Mouse (Mus musculus) C2C12 (cell line): Measurements from ENCODE around the gene Efna2. TPM values are rescaled to one million over a fixed set of nuclear protein-coding genes. Genes with fewer than 3 reads are reported as not detected.

Source experiments
- H3K27me3 ChIP-seq: one replicate; pipeline ENCODE4 v1.6.1; 2011; ENCODE audit not compliant: control insufficient read depth, insufficient read depth, insufficient read length
- H3K36me3 ChIP-seq: one replicate; pipeline ENCODE4 v1.6.1; 2011; ENCODE audit not compliant: control insufficient read depth, insufficient read depth
- H3K4me3 ChIP-seq: one replicate; pipeline ENCODE4 v1.5.1; 2011; ENCODE audit warnings: mild to moderate bottlenecking, control low read depth; ENCODE audit not compliant: poor library complexity, insufficient read depth, severe bottlenecking
- H3K79me2 ChIP-seq: one replicate; pipeline ENCODE4 v1.6.1; 2011; ENCODE audit not compliant: control insufficient read depth, insufficient read depth
- H3K79me3 ChIP-seq: one replicate; pipeline ENCODE4 v1.6.1; 2011; ENCODE audit warnings: low read depth, control low read depth
- H3ac ChIP-seq: one replicate; pipeline ENCODE3; 2011; ENCODE audit warnings: low read depth; ENCODE audit not compliant: control insufficient read depth, insufficient read length
- CEBPB ChIP-seq: IDR thresholded peaks from one replicate; pipeline ENCODE4 v1.6.1; 2011; ENCODE audit warnings: low read depth, mild to moderate bottlenecking, control low read depth, moderate library complexity
- CTCF ChIP-seq: IDR thresholded peaks from one replicate; pipeline ENCODE4 v1.5.1; 2011; ENCODE audit not compliant: control insufficient read depth, insufficient read depth, insufficient read length
- FOSL1 ChIP-seq: IDR thresholded peaks from one replicate; pipeline ENCODE4 v1.8.0; 2011; ENCODE audit warnings: mild to moderate bottlenecking, low read length; ENCODE audit not compliant: poor library complexity, insufficient read depth, severe bottlenecking
- MAX ChIP-seq: IDR thresholded peaks from one replicate; pipeline ENCODE4 v1.6.1; 2011; ENCODE audit warnings: mild to moderate bottlenecking, control low read depth
- MYOD1 ChIP-seq: IDR thresholded peaks from one replicate; pipeline ENCODE4 v1.6.1; 2011; ENCODE audit warnings: low read depth; ENCODE audit not compliant: control insufficient read depth, insufficient read length
- MYOG ChIP-seq: IDR thresholded peaks from one replicate; pipeline ENCODE4 v1.6.1; 2011; ENCODE audit not compliant: control insufficient read depth, insufficient read length; ENCODE audit errors: extremely low read depth
- USF1 ChIP-seq: IDR thresholded peaks from one replicate; pipeline ENCODE4 v1.6.1; 2011; ENCODE audit warnings: low read depth, mild to moderate bottlenecking, control low read depth, moderate library complexity
- polyA plus RNA-seq: library from polyadenylated mRNA; unstranded; fragments of >200 nt; fragmentation: generic; extraction: Trizol; gene quantifications from one replicate; pipeline ENCODE4 v1.2.1, GENCODE M21; 2012; ENCODE audit warnings: missing spikeins

Efna2 gene
- polyA plus RNA-seq, 1 experiment, result 3.2 TPM

DNA sequence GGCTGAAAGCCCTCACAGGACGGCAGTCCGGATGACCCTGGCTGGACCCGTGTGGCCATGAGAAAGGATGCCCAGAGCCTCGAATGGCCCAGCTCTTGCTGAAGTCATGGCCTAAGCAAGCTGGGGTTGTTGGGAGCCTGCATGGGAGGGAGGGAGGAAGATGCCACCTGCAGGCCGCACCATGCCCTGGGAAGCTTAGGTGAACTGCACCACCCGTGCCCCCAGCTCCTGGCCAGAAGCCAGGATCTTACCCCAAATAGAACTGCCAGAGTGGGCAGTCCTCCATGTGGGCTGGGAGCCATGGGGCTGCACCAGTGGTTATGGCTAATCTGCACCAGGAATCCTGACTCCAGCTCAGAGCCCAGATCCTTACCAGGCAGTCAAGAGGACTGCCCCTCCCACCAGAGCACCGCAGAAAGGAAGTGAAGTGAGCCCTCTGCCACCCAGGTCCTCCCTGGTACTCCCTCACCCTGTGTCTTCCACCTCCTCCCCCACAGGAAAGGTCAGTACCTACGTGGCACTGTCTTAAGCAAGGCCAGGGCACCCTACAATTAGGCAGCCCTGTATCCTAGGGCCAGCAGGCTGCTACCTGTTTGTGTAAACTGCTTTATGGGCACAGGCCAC is 45.9 kb upstream of the Efna2 start:
- no peaks in the 10 kb centered on the region for H3K79me2 ChIP-seq
- H3K79me3 ChIP-seq, result no peaks in the 10 kb centered on the region
- peaks cover 34% of the 10 kb centered on the region for H3K36me3 ChIP-seq
- H3K27me3 ChIP-seq, result no peaks in the 10 kb centered on the region
- no peak for TF ChIP-seq CTCF
- TF ChIP-seq MYOD1, result no peak
- no peak for TF ChIP-seq MAX
- TF ChIP-seq CEBPB, result no peak
- TF ChIP-seq USF1, result no peak
- no peak for TF ChIP-seq MYOG
- TF ChIP-seq FOSL1, result no peak
- no peak overlapping the region for H3K4me3 ChIP-seq
- H3ac ChIP-seq, result no peak overlapping the region

DNA sequence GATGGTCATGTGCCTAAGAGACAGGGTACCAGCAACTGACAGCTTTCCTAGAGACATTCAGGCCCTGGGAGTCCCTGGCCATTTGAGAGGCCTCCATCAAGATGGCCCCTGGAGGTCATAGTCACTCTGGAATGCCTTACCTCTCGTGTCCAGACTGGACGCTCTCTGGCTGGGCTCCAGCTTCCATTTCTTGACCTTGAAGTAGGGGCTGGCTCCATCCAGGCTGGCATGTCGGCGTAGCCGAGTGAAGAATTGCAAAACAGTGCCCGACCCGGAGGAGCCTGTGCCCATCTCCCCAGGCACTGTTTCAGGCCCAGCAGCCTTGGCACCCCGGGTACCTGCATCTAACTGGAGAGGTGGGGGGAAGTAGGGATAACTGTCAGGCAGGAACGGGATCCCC is 44.9 kb upstream of the Efna2 start:
- Histone ChIP-seq H3K27me3 (no peaks in the 10 kb centered on the region), H3K4me3 (no peak overlapping the region), H3ac (no peak overlapping the region), H3K36me3 (peaks cover 23% of the 10 kb centered on the region), H3K79me3 (no peaks in the 10 kb centered on the region), H3K79me2 (no peaks in the 10 kb centered on the region)
- TF ChIP-seq CEBPB (no peak), CTCF (no peak)

DNA sequence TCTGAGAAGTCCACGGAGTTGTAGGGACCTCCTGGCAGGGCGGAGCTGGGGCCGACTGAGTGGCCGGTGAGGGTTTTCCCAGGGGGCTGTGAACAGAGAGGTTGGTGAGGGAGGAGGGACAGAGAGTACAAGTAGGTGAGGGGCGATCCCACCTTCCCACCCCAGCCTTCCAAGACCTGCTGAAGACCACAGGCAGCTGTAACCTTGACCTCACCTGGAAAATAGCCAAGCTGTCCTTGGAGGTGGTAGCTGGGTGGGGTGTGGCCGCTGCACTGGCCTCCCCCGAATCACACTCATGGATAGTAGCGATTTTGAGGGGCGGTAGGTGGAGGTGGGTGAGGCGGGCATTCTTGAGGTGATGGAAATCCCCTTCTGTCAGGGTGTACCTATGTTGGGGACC is 44.1 kb upstream of the Efna2 start:
- Histone ChIP-seq H3K4me3 (no peak overlapping the region), H3K36me3 (peaks cover 16% of the 10 kb centered on the region), H3ac (no peak overlapping the region), H3K27me3 (no peaks in the 10 kb centered on the region), H3K79me2 (no peaks in the 10 kb centered on the region), H3K79me3 (no peaks in the 10 kb centered on the region)
- TF ChIP-seq CTCF, result no peak
- TF ChIP-seq MYOG, result no peak
- TF ChIP-seq FOSL1, result no peak
- no peak for TF ChIP-seq MAX
- no peak for TF ChIP-seq USF1
- no peak for TF ChIP-seq CEBPB

DNA sequence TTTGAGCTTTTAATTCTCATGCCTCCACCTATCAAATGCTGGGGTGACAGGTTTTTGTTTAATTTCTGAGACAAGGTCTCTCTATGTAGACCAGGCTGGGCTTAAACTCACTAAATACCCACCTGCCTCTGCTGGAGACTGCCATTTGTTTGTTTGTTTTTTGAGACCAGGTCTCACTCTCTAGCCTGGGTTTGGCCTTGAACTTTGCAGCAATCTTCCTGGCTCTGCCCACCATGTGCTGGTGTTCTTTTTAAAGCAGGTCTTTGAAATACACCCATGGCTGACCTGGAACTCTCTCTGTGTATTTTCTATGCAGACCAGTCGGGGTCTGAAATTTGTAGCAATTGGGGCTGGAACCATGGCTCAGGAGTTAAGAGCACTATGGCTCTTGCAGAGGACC is 43.6 kb upstream of the Efna2 start:
- H3K4me3 ChIP-seq, result no peak overlapping the region
- no peaks in the 10 kb centered on the region for H3K79me2 ChIP-seq
- no peaks in the 10 kb centered on the region for H3K27me3 ChIP-seq
- peaks cover 11% of the 10 kb centered on the region for H3K36me3 ChIP-seq
- TF ChIP-seq MAX, result no peak
- no peak for TF ChIP-seq FOSL1
- TF ChIP-seq CTCF, result no peak
- no peak for TF ChIP-seq CEBPB
- TF ChIP-seq USF1, result no peak
- TF ChIP-seq MYOD1, result no peak
- TF ChIP-seq MYOG, result no peak
- no peak overlapping the region for H3ac ChIP-seq
- H3K79me3 ChIP-seq, result no peaks in the 10 kb centered on the region

DNA sequence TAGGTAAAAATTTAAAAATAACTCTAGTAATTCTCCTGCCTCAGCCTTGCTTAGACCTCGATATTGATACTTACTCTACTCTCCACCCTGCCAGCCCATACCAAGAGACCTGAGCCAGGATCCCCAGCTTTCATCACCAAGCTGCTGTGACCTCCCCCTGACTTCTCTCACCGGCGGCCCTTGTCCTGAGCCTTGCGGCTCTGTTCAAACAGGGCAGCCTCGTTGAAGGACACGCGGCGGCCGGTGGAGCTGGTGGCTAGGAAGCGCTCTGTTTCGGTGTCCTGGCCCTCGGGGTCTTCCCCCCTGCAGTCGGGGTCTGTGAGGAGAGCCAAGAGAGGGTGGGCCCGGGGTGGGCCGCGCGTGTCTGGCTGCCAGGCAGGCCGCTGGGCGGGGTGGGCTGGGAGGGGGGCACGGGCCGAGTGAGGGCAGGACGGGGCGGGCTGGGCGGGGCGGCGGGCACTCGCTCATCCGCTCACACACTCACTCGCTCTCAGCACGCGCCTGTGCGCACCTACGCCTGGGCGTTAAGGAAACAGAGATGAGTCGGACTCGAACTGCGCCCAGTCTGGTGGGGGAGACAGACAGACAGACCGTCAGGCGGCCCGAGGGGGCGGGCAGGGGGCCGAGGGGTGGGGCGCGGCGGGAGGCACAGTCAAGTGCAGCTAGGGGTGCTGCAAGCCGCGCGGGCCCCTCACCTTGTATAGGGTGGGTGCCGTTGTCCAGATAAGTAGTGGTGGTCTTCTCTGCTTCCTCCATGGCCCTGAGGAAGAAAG is 42.9 kb upstream of the Efna2 start:
- H3K79me2 ChIP-seq, result no peaks in the 10 kb centered on the region
- no peaks in the 10 kb centered on the region for H3K27me3 ChIP-seq
- TF ChIP-seq MYOG (no peak), MAX (no peak), CTCF (no peak), MYOD1 (no peak), FOSL1 (no peak), USF1 (no peak), CEBPB (no peak)
- no peaks in the 10 kb centered on the region for H3K79me3 ChIP-seq
- H3K4me3 ChIP-seq, result no peak overlapping the region
- H3K36me3 ChIP-seq, result peaks cover 7% of the 10 kb centered on the region
- no peak overlapping the region for H3ac ChIP-seq

DNA sequence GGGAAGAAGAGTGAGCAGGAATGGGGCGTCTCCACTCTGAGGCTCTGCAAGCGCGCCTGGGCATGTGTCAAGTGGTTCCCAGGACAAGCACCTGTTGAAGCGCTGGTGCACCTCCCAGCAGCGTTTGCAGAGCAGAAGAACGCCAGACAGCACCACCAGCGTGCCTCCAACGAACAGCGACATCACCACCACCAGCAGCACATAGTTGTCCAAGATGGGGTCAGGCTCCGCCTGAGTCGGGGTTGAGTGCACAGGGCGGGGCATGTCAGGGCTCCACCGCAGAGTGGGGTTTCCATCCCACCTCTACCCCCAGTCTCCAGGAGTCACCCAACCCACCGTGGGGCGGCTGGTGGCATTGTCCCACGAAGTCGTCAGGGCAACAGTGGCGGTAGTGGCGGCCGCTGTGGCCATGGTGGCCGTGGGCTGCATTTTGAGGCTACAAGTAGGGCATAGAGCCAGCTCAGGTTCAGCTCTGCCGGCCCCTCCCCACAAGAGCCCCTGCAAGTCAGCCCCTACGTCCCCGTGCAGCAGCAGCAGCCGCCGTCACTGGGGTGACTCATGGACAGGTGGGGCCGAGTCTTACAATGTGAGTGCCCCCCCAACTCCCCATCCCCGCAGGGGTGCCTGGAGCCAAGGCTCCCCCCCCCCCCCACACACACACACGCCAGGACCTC is 42.2 kb upstream of the Efna2 start:
- H3K79me3 ChIP-seq, result no peaks in the 10 kb centered on the region
- H3ac ChIP-seq, result no peak overlapping the region
- peaks cover under 1% of the 10 kb centered on the region for H3K79me2 ChIP-seq
- TF ChIP-seq MYOD1 (no peak), MYOG (no peak), MAX (no peak), CTCF (no peak), USF1 (no peak), CEBPB (no peak), FOSL1 (no peak)
- H3K36me3 ChIP-seq, result peaks cover 6% of the 10 kb centered on the region
- no peaks in the 10 kb centered on the region for H3K27me3 ChIP-seq
- no peak overlapping the region for H3K4me3 ChIP-seq
